Mouse (Mus musculus) brain, adult 10 weeks (tissue): ENCODE data around the gene Hace1. TPM values are rescaled to one million over a fixed set of nuclear protein-coding genes. Genes with fewer than 3 reads are reported as not detected.

ENCODE experiments used
- polyA plus RNA-seq: library from polyadenylated mRNA; stranded (reverse); fragments of 350-450 nt; fragmentation: Illumina TruSeq; extraction: RNeasy Lipid Tissue Mini Kit (QIAGEN cat#74804); gene quantifications from one replicate; pipeline ENCODE4 v1.2.3, GENCODE M21; 2015; ENCODE audit warnings: low read depth, low replicate concordance

The Hace1 gene
- 38.4 TPM for polyA plus RNA-seq

GRCm38 (mm10) chr10:45577731-45578297 is at the start of gene Hace1:
TSS of gene Hace1 (plus strand) at chr10:45577829.

Other genes with a start within 250 kb of the Hace1 start
- gene Bves, start 242.1 kb upstream of the Hace1 start, polyA plus RNA-seq, result 0.83 TPM
- 3.3 TPM for gene Lin28b, start 91.4 kb upstream of the Hace1 start, polyA plus RNA-seq